Mouse (Mus musculus) ovary, postnatal 36 days (tissue): ENCODE measurements around the gene Rad9b.
A peak's percentile ranks its signal among the peaks of the same experiment; 100 is the strongest.

ENCODE experiments used
- DNase-seq: peaks from one replicate; pipeline ENCODE4 v3.0.0; 2022; ENCODE audit warnings: low spot score, mixed read lengths

The Rad9b gene

GRCm38 (mm10) chr5:122284183-122285028, 69.6 kb downstream of the Rad9b start, which contains the start of gene Pptc7:
Pptc7 (plus strand) TSS chr5:122284365.
- DNase-seq, result peak; percentile 87

GRCm38 (mm10) chr5:122283828-122284182, 70.2 kb downstream of the Rad9b start:
- no peak for DNase-seq

GRCm38 (mm10) chr5:122280827-122281462, 73.1 kb downstream of the Rad9b start:
- peak; percentile 30 for DNase-seq

GRCm38 (mm10) chr5:122280422-122280826, 73.6 kb downstream of the Rad9b start:
- no peak for DNase-seq

GRCm38 (mm10) chr5:122279799-122280421, 74.1 kb downstream of the Rad9b start:
- no peak for DNase-seq

GRCm38 (mm10) chr5:122278946-122279345, 75.1 kb downstream of the Rad9b start:
- DNase-seq, result no peak

- no peak for DNase-seq
Measured at GRCm38 (mm10) chr5:122274785-122275184, 79.2 kb downstream of the Rad9b start.
